Mouse (Mus musculus) layer of hippocampus, postnatal 25 days (tissue): ENCODE results near the gene Lipc. TPM values are rescaled to one million over a fixed set of nuclear protein-coding genes. Genes with fewer than 3 reads are reported as not detected.

Experiments
- DNase-seq, 2 experiments: peaks; one replicate each; pipeline ENCODE4 v3.0.0; 2022; ENCODE audit warnings: mixed read lengths in 2 of 2, low spot score in 1 of 2; ENCODE audit errors: extremely low spot score in 1 of 2
- total RNA-seq, 2 experiments: library from RNA; stranded (reverse); gene quantifications; 2 replicates each; pipeline ENCODE4 v1.2.3; 2021

Lipc gene
- total RNA-seq, 2 experiments from 2014 or later, result 0.20 to 0.28 TPM

DNA sequence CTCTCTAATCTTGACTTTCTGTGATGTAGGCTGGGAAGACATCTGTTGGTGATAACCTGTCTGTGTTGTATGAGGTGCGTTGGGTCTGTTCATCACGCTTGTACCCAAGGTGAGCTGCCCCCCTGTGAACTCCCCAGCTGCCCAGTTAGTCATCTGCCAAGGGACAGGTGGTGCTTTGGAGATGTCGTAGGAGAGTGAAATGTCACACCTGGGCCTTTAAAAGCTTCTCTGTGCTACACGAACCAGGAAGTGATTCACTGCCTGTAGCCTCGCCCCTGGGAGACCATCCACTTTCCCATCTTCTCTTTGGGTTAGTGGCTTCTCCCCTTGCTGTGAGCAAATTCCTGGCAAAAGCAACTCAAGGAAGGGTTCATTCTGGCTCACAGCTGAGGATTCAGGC, 6.4 kb upstream of the Lipc start:
- DNase-seq, result no peak

DNA sequence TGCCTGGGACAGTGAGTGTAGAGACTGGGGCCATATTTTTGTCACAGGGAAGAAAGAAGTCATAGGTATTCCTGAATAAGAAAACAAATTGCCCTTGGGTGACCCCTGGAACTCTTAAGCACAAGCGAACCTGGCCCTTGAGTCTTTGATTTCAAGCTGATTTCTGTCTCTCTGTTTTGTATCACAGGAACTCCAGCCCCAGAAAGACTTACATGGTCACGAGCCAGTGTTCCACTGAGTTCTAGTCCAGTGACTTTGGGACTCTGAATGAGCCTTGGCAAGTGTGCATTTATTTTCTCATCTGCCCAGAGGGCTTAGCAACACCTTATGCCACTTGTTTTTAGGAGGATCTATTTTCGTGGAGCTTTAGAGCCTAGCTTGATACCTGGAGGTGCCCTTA, 5.7 kb upstream of the Lipc start:
- DNase-seq, result no peak

- no peak for DNase-seq
Measured at GRCm38 (mm10) chr9:70954226-70954625, 2.2 kb upstream of the Lipc start.

- no peak for DNase-seq
Measured at GRCm38 (mm10) chr9:70949336-70949735, 2.7 kb downstream of the Lipc start.

DNA sequence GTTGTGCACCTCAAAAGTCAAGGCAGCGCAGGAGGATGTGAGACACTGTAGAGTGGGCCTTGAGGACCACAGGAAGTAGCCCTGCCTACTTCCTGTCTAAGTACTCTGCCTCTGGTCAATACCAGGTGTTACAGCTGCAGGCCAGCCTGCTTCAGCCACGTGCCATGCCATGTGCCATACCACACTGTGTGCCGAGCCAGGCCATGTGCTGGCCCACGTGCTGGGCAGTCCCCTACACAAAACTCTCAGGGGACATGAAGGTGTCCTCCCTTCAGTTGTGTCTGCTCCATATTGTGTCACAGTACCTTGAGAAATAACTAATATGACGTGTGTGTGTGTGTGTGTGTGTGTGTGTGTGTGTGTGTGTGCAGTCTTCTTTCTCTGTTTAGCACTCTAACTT, 4.7 kb downstream of the Lipc start:
- DNase-seq, result no peak

- no peak for DNase-seq
Measured at GRCm38 (mm10) chr9:70942686-70943333, 9.2 kb downstream of the Lipc start.

DNA sequence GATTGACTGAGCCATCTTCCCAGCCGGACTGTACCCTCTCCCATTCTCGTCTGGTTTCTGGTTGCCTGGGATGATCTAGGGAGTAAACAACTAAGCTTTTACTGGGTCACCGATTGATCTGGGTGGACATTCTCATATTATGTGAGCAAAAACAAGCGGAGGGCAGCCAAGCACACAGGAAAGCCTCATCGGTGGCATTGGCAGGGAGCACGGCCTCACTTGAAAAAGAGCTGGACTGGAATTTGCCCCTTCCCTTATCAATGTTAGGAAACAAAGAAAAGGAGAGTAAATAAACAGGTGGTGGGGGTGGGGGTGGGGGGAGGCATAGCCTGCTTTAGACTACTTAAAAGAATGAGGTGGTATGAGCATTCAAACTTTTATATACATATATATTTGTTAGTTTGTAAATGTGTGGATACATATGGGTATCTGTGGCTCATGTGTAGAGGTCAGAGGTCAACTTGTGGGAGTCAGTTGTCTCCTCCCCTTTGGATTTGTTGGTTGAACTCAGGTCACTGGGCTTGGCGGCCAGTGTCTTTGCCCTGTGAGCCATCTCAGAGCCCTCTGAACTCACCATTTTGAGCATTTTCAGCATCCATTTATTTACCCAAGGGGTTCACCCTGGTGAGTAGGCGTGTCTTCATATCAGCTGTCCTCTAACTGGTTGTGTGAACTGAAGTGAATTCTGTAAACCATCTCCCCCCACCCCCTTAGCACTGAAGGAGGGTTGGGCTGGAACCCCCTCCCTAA, 12.1 kb downstream of the Lipc start:
- no peak for DNase-seq

- no peak for DNase-seq
Measured at GRCm38 (mm10) chr9:70938850-70939249, 13.2 kb downstream of the Lipc start.

- DNase-seq, result no peak
Measured at GRCm38 (mm10) chr9:70938134-70938533, 13.9 kb downstream of the Lipc start.

GRCm38 (mm10) chr9:70934587-70935295, 17.3 kb downstream of the Lipc start:
- DNase-seq, result no peak

GRCm38 (mm10) chr9:70930641-70931020, 21.4 kb downstream of the Lipc start:
- DNase-seq, result no peak

- peak in 1 of 2 experiments; percentile 46 for DNase-seq
Measured at GRCm38 (mm10) chr9:70929840-70930640, 22.0 kb downstream of the Lipc start.

DNA sequence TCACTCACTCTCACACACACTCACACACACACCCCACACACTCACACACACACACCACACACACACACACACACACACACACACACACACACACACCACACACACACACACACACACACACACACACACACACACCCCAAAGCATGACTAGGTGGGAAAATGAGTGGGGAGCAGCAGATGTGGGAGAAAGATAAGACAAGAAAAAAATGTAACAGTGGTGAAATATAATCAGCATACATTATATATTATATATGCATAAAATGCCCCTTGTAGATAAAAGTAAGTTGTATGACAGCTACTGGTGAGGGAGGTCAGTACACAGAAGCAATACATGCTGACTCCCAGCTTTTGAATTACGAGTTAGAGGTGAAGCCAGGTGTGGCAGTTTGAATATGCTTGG, 23.6 kb downstream of the Lipc start:
- no peak for DNase-seq

DNA sequence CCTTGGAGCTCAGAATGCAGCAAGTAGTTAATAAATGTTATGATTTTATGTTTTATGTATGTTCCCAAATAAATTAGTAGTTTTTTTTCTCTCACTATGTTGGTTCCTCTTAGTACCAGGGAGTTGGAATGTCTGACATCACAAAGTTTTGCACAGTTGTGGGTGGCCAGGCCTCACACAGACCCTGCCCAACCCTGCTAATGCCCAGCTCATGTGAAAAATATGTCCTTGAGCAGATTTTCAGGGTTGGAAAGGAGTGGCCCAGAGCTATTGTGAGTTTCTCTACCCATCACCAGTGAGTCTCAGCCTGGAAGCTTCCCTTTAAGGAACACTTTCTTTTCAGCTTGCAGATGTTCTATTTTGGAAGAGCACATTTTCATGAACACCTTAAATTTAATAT, 24.3 kb downstream of the Lipc start:
- DNase-seq, result no peak

DNA sequence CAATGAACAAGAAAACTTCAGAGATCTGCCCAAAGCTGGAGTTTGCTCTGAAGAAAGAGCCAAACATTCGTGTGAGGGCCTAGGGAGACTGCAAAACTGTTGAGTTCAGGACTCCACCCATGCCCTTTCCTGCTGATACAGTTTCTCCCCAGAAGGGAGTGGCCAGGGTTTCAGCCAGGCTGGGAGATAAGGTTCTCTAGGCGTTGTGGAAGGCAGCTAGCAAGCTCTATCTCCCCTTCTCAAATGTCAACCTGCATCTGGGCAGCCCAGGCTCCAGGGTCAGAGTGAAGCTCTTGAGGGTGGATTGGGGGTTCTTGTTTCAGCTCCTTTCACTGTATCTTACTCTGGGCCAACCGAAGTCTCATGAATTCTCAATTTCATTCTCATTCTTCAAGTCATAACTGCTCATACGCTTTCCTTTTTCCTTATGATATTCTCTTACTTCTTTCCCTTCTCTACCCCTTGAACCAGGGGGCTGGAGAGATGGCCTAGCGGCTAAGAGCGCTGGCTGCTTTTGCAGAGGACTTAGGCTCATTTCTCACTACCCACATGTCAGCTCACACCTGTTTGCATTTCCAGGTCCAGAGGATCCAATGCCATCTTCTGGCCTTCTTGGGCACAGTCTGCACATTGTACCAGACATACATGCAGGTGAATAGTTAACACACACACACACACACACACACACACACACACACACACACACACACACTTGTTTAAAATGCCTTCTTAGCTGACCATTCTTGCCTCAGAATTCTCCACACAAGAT, 25.0 kb downstream of the Lipc start:
- no peak for DNase-seq

DNA sequence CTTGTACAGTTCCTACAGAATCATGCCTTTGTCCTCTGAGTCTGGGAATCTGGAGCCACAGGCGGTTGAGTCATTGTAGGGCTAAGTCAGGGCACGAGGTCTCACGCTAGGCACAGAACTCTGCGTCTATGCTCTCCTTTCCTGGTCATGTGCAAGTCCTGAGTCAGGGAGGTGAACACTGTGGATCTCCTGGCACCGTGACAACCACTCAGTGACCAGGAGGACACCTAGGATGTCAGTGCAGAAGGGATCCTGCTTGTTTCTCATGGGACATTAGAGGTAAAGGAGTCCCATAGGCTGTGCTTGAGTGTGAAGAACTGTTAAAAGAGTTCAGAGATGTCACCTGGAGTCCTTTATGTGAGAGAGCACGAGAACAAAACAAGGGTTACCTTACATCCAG, 26.8 kb downstream of the Lipc start:
- DNase-seq, result no peak

DNA sequence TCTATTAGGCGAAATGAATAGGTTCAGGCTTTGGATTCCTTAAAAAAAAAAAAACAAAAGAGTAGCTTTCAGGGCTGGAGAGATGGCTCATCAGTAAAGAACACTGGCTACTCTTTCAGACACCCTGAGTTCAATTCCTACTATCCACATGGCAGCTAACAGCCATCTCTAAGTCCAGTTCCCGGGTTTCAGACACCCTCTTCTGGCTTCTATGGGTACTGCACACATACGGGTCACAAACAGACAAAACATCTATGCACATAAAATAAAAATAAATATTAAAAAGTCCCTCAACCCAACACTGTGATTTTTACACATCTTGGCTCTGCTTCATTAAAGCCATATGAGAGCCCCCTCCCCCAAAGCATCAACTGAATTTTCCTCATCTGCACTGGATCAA, 27.3 kb downstream of the Lipc start:
- no peak for DNase-seq

GRCm38 (mm10) chr9:70921781-70922565, 30.1 kb downstream of the Lipc start:
- no peak for DNase-seq

GRCm38 (mm10) chr9:70921132-70921531, 30.9 kb downstream of the Lipc start:
- no peak for DNase-seq
